Mouse (Mus musculus): ENCODE results near the gene Tada2a. TPM values are rescaled to one million over a fixed set of nuclear protein-coding genes. Genes with fewer than 3 reads are reported as not detected.

The Tada2a gene
- total and polyA plus RNA-seq, 2 experiments from 2014 or later: 15.9 to 24.7 TPM

DNA sequence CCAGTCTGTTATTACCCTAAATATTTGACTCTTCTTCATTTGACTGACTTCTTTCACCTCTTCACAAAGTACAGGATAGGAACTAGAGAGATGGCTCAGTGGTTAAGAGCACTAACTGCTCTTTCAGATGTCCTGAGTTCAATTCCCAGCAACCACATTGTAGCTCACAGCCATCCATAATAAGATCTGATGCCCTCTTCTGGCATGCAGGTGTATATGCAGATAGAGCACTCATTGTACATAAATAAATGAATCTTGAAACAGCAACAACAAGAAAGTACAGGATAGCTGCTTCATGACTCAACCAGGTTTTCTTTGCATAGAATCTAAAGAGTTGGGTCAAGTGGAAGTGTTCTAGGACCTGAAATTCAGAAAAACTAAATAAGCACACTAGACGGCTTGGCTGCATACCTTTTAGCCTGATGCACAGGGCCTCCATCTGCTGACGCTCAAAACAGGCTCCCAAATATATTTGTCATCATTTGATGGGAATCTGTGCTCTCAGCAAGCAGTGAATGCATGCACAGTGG is 5.0 kb upstream of the Tada2a start:
- DNase-seq (ENCODE audit: low spot score) (no peak), ATAC-seq (no peak)
- 92% methylated on average over 2 of the region's 2 CpGs for WGBS
- no peaks in the 10 kb centered on the region for H3K9me3 ChIP-seq (ENCODE audit: low read length)
- H3K27ac ChIP-seq: no peak overlapping the region
- TF ChIP-seq CTCF (IDR thresholded peaks at IDR 0.05; ENCODE audit: low read depth): peak; percentile 26
- no peak overlapping the region for H3K4me3 ChIP-seq (ENCODE audit: low read length)
- no peak overlapping the region for H3K9ac ChIP-seq (replicated peaks; ENCODE audit: low read length)
- H3K27me3 ChIP-seq (ENCODE audit: insufficient read depth, low read length): no peaks in the 10 kb centered on the region
- no peak overlapping the region for H3K4me2 ChIP-seq (ENCODE audit: low read depth, low read length)
- no peaks in the 10 kb centered on the region for H3K36me3 ChIP-seq (ENCODE audit: insufficient read depth, low read length)
- peaks cover 4% of the 10 kb centered on the region; the same call in 1 of the 2 replicates for H3K4me1 ChIP-seq (ENCODE audit: insufficient read depth, low read length)

DNA sequence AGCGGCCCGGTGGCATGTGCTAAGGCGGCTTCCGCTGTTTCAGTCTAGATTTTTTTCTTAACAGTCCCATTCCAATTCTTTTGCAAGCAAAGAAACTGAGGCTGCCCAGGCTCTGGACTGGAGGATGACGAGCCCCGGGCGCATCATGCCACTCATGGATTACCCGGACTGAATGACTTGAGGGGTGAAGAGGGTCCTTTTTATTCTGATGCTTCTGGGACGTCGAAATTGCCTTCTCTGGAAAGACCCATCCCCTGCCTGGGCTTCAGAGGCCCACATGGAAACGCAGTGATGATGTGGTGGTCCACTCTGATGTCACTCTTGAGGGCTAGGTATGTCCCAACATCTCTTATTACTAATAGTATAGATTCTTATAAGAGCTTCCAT is 392 bp upstream of the Tada2a start:
- ATAC-seq: peak; percentile 27
- DNase-seq (ENCODE audit: low spot score): peak; percentile 34
- Histone ChIP-seq H3K4me1 (ENCODE audit: insufficient read depth, low read length) (peaks cover 4% of the 10 kb centered on the region), H3K27me3 (ENCODE audit: insufficient read depth, low read length) (no peaks in the 10 kb centered on the region), H3K27ac (peak overlapping the region; percentile 83; the same call in 1 of the 2 replicates), H3K4me2 (ENCODE audit: low read depth, low read length) (peak overlapping the region; percentile 80), H3K4me3 (ENCODE audit: low read length) (peak overlapping the region; percentile 73), H3K36me3 (ENCODE audit: insufficient read depth, low read length) (peaks cover 13% of the 10 kb centered on the region; the same call in 1 of the 2 replicates), H3K9ac (replicated peaks; ENCODE audit: low read length) (peak overlapping the region; percentile 70), H3K9me3 (ENCODE audit: low read length) (no peaks in the 10 kb centered on the region)
- 3% methylated on average over 11 of the region's 11 CpGs for WGBS
- TF ChIP-seq CTCF (IDR thresholded peaks at IDR 0.05; ENCODE audit: low read depth): no peak

DNA sequence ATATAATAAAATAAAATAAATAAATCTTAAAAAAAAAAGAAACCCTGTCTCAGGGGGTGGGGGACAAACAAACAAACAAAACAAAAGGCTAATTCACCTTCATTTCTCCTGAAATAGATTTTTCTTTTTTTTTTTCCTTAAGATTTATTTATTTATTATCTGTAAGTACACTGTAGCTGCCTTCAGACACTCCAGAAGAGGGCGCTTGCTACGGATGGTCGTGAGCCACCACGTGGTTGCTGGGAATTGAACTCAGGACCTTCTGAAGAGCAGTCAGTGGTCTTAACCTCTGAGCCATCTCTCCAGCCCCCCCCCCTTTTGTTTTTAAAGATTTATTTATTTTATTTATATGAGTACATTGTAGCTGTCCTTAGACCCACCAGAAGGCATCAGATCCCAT is 1.4 kb downstream of the Tada2a start:
- ATAC-seq (no peak), DNase-seq (ENCODE audit: low spot score) (no peak)
- Histone ChIP-seq H3K36me3 (ENCODE audit: insufficient read depth, low read length) (peaks cover 13% of the 10 kb centered on the region; the same call in 1 of the 2 replicates), H3K4me3 (ENCODE audit: low read length) (no peak overlapping the region), H3K4me2 (ENCODE audit: low read depth, low read length) (peak overlapping the region; percentile 80; the same call in 1 of the 2 replicates), H3K27ac (no peak overlapping the region), H3K4me1 (ENCODE audit: insufficient read depth, low read length) (peaks cover 4% of the 10 kb centered on the region), H3K9ac (replicated peaks; ENCODE audit: low read length) (no peak overlapping the region), H3K9me3 (ENCODE audit: low read length) (no peaks in the 10 kb centered on the region), H3K27me3 (ENCODE audit: insufficient read depth, low read length) (no peaks in the 10 kb centered on the region)
- TF ChIP-seq CTCF (IDR thresholded peaks at IDR 0.05; ENCODE audit: low read depth): peak; percentile 30; the same call in 1 of the 2 replicates
- 73% methylated on average over 4 of the region's 4 CpGs for WGBS

DNA sequence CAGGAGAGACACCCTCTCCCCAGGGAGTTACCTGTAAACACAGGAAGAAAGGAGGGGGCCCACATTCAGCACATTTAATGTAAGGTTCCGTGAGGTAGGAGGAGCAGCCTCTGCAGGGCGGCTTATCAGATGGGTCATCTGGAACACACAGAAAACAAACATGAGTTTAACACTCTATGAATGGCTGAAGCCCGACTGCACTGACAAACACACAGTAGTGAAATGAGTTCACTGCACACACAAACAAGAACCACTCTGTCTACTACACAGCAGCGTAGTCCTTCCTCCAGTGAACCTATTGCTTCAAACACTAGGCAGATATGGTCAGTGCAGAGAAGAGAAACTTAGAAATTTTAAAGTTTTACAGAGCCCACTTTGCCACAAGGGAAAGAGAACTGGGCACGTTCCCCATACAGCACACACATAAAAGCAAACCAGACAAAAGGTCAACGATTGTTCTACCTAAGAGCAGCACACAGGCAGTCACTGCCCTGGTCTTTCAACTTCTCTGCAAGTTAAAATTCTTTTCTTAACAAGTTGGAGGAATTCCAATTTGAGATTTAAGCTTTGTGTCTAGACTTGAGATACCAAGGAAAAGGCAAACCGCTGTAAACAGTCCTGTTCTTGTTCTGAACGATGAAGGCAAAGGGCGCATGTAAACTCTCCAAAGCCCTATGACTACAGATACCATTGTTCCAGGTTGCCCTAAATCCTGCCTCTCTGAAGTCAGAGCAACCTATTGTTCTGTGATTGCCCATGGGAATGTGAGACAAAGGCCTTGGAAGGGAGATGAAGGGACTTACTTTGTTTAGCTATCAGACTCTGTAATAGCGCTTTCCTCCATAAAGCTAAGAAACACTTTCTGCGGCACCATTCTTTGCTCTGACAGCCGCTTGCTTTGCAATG is 8.1 kb downstream of the Tada2a start:
- no peak for ATAC-seq
- H3K4me2 ChIP-seq (ENCODE audit: low read depth, low read length): no peak overlapping the region
- H3K9me3 ChIP-seq (ENCODE audit: low read length): no peaks in the 10 kb centered on the region
- H3K27me3 ChIP-seq (ENCODE audit: insufficient read depth, low read length): no peaks in the 10 kb centered on the region
- TF ChIP-seq CTCF (IDR thresholded peaks at IDR 0.05; ENCODE audit: low read depth): no peak
- H3K4me1 ChIP-seq (ENCODE audit: insufficient read depth, low read length): no peaks in the 10 kb centered on the region
- no peak overlapping the region for H3K27ac ChIP-seq
- 71% methylated on average over 12 of the region's 12 CpGs for WGBS
- peaks cover 39% of the 10 kb centered on the region for H3K36me3 ChIP-seq (ENCODE audit: insufficient read depth, low read length)
- no peak overlapping the region for H3K4me3 ChIP-seq (ENCODE audit: low read length)
- no peak overlapping the region for H3K9ac ChIP-seq (replicated peaks; ENCODE audit: low read length)
- no peak for DNase-seq (ENCODE audit: low spot score)

DNA sequence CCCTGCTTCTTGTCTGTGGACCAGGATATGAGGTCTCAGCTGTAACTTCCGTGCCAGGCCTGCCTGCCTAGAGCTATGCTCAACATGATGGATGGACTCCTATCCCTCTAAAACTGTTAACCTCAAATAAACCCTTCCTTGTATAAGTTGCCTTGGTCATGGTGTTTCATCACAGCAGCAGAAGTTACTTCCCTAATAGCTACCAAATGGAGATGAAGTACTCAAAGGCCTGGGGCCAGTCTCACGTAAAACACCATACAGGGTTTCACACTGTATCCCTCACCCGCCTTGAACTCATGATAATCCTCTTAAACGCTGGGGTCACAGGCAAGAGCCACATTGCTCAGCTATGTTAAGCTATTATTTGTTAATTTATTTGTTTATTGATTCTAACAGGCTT is 12.0 kb downstream of the Tada2a start:
- Histone ChIP-seq H3K9me3 (ENCODE audit: low read length) (no peaks in the 10 kb centered on the region), H3K4me3 (ENCODE audit: low read length) (no peak overlapping the region), H3K27ac (no peak overlapping the region), H3K9ac (replicated peaks; ENCODE audit: low read length) (no peak overlapping the region), H3K4me1 (ENCODE audit: insufficient read depth, low read length) (no peaks in the 10 kb centered on the region), H3K36me3 (ENCODE audit: insufficient read depth, low read length) (peaks cover 40% of the 10 kb centered on the region), H3K4me2 (ENCODE audit: low read depth, low read length) (no peak overlapping the region), H3K27me3 (ENCODE audit: insufficient read depth, low read length) (no peaks in the 10 kb centered on the region)
- ATAC-seq: no peak
- WGBS: 86% methylated on average over 4 of the region's 4 CpGs
- TF ChIP-seq CTCF (IDR thresholded peaks at IDR 0.05; ENCODE audit: low read depth): no peak
- DNase-seq (ENCODE audit: low spot score): no peak

DNA sequence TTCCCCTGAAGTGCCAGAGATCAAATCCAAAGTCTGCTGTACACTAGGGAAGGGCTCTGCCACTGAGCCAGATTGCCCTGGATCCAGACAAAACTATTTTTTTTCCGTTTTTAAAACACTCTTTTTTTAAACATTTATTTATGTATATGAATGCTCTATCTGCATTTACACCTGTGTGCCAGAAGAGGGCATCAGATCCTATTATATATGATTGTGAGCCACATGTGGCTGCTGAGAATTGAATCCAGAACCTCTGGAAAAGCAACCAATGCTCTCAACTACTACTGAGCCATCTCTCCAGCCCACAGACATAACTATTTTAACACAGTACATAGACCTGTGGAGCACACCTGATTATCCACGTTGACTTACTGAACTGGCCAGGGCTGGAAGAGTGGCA is 13.2 kb downstream of the Tada2a start:
- Histone ChIP-seq H3K36me3 (ENCODE audit: insufficient read depth, low read length) (peaks cover 40% of the 10 kb centered on the region), H3K27ac (no peak overlapping the region), H3K4me1 (ENCODE audit: insufficient read depth, low read length) (no peaks in the 10 kb centered on the region), H3K9me3 (ENCODE audit: low read length) (no peaks in the 10 kb centered on the region), H3K27me3 (ENCODE audit: insufficient read depth, low read length) (no peaks in the 10 kb centered on the region), H3K4me3 (ENCODE audit: low read length) (no peak overlapping the region), H3K4me2 (ENCODE audit: low read depth, low read length) (no peak overlapping the region), H3K9ac (replicated peaks; ENCODE audit: low read length) (no peak overlapping the region)
- DNase-seq (ENCODE audit: low spot score) (no peak), ATAC-seq (no peak)
- peak; percentile 35 for TF ChIP-seq CTCF (IDR thresholded peaks at IDR 0.05; ENCODE audit: low read depth)
- WGBS: 58% methylated on average over 2 of the region's 2 CpGs

- TF ChIP-seq CTCF (IDR thresholded peaks at IDR 0.05; ENCODE audit: low read depth): no peak
- DNase-seq (ENCODE audit: low spot score) (no peak), ATAC-seq (no peak)
- Histone ChIP-seq H3K27me3 (ENCODE audit: insufficient read depth, low read length) (no peaks in the 10 kb centered on the region), H3K27ac (no peak overlapping the region), H3K9me3 (ENCODE audit: low read length) (no peaks in the 10 kb centered on the region), H3K4me2 (ENCODE audit: low read depth, low read length) (no peak overlapping the region), H3K9ac (replicated peaks; ENCODE audit: low read length) (no peak overlapping the region), H3K36me3 (ENCODE audit: insufficient read depth, low read length) (peaks cover 41% of the 10 kb centered on the region), H3K4me3 (ENCODE audit: low read length) (no peak overlapping the region), H3K4me1 (ENCODE audit: insufficient read depth, low read length) (no peaks in the 10 kb centered on the region)
- 78% methylated on average over 9 of the region's 9 CpGs for WGBS
Measured at GRCm38 (mm10) chr11:84115646-84116045, 13.8 kb downstream of the Tada2a start.

Measured in hindbrain, postnatal 0 days (tissue).